Comparison of ENCODE assay signal across 12 mouse cellular contexts in genomic region chr1:178689512-178689911, GRCm38 (mm10).
A peak's percentile ranks its signal among the peaks of the same experiment; 100 is the strongest.
DNase-seq lines count a peak whose midpoint lies in the region; ATAC-seq and TF ChIP-seq lines count a peak whose summit lies in the region.
"Had no signal": no experiment of that assay in that cellular context is flagged by ENCODE, and none has a peak within 500 bp of the region (broad histone marks: within the 10 kb centered on the region; RNA-seq: fewer than 3 reads in every experiment).

No protein-coding gene starts in this region.

- no peak overlapping the region for H3K27ac ChIP-seq in embryonic facial prominence, embryonic 11.5 days (replicated peaks; ENCODE audit: low read depth, low read length)
- H3K27ac ChIP-seq in embryonic facial prominence, embryonic 10.5 days (replicated peaks) = no peak overlapping the region
- H3K27ac ChIP-seq in layer of hippocampus, adult 2 months = no peak overlapping the region
- no peak overlapping the region for H3K27ac ChIP-seq in CH12.LX (ENCODE audit: insufficient read depth, low read depth)
- H3K27ac ChIP-seq: hindbrain, embryonic 15.5 days; lung, embryonic 15.5 days had no signal

- H3K9ac ChIP-seq in embryonic facial prominence, embryonic 11.5 days (replicated peaks; ENCODE audit: low read length) = no peak overlapping the region
- H3K9ac ChIP-seq in CH12.LX (ENCODE audit: insufficient read depth, low read depth) = no peak overlapping the region
- H3K9ac ChIP-seq: hindbrain, embryonic 15.5 days; lung, embryonic 15.5 days had no signal

- H3K4me1 ChIP-seq in embryonic facial prominence, embryonic 11.5 days (ENCODE audit: control insufficient read depth, insufficient read depth, low read length) = no peaks in the 10 kb centered on the region; the same call in 1 of the 2 replicates
- H3K4me1 ChIP-seq in embryonic facial prominence, embryonic 10.5 days = peaks cover 22% of the 10 kb centered on the region
- H3K4me1 ChIP-seq in CH12.LX (ENCODE audit: control insufficient read depth in 1 of 2, insufficient read depth in 2 of 2) = no peaks in the 10 kb centered on the region; a peak in 2 of 4 replicates
- H3K4me1 ChIP-seq: hindbrain, embryonic 15.5 days; lung, embryonic 15.5 days had no signal

- ATAC-seq in embryonic facial prominence, embryonic 11.5 days (replicated peaks; ENCODE audit: insufficient number of reproducible peaks, low FRiP score, low TSS enrichment, low read depth) = no peak
- ATAC-seq in CD4-positive, CD25-positive, alpha-beta regulatory T cell, adult 4 months = no peak

- TF ChIP-seq POLR2A in CH12.LX (IDR thresholded peaks at IDR 0.05; ENCODE audit: low read depth, low read length) = no peak

- H3K4me2 ChIP-seq in embryonic facial prominence, embryonic 11.5 days (ENCODE audit: low read depth, low read length) = no peak overlapping the region
- H3K4me2 ChIP-seq in CH12.LX (ENCODE audit: insufficient read depth, low read depth, poor library complexity, severe bottlenecking) = no peak overlapping the region
- H3K4me2 ChIP-seq: hindbrain, embryonic 15.5 days; lung, embryonic 15.5 days had no signal

- in situ Hi-C loops in CH12.LX (cut with MboI; ENCODE audit: low pct_ligation_motif_present, low pct_unique_long_range_greater_than_20kb, low sequenced_read_pairs) = no loop called here

- no peaks in the 10 kb centered on the region for H3K36me3 ChIP-seq in embryonic facial prominence, embryonic 11.5 days (replicated peaks; ENCODE audit: control insufficient read depth, insufficient read depth, low read depth, low read length)
- no peaks in the 10 kb centered on the region; the same call in 1 of the 2 replicates for H3K36me3 ChIP-seq in embryonic facial prominence, embryonic 10.5 days (replicated peaks)
- no peaks in the 10 kb centered on the region for H3K36me3 ChIP-seq in CH12.LX (replicated peaks in 1 of 2; ENCODE audit: control insufficient read depth in 1 of 2, insufficient read depth in 1 of 2, low read length in 1 of 2)
- H3K36me3 ChIP-seq: hindbrain, embryonic 15.5 days; lung, embryonic 15.5 days had no signal

- TF ChIP-seq CTCF in layer of hippocampus, adult 2 months (conservative IDR thresholded peaks at IDR 0.05) = peak; percentile 74
- TF ChIP-seq CTCF in CH12.LX (conservative IDR thresholded peaks at IDR 0.05 in 1 of 2, IDR thresholded peaks at IDR 0.05 in 1 of 2; ENCODE audit: low read depth in 2 of 2, low read length in 2 of 2) = peak in 1 of 2 experiments; percentile 52; a peak in 2 of 4 replicates

- dilution Hi-C loops in CH12.LX (cut with MboI; ENCODE audit: extremely low pct_ligation_motif_present, extremely low pct_unique_long_range_greater_than_20kb, low sequenced_read_pairs) = no loop called here

- H3K79me2 ChIP-seq in CH12.LX (replicated peaks; ENCODE audit: control insufficient read depth, extremely low read depth, insufficient read depth, poor library complexity, severe bottlenecking) = no peaks in the 10 kb centered on the region

- TF ChIP-seq EP300 in CH12.LX (IDR thresholded peaks at IDR 0.05; ENCODE audit: low read length) = no peak

- peak; percentile 42 for DNase-seq in embryonic facial prominence, embryonic 11.5 days (ENCODE audit: low spot score)
- no peak for DNase-seq in embryonic facial prominence, embryonic 10.5 days (ENCODE audit: low spot score)
- DNase-seq in layer of hippocampus, adult 2 months (ENCODE audit: low spot score in 2 of 2) = peak in 1 of 2 experiments; percentile 18
- DNase-seq in layer of hippocampus, adult 9-11 months = no peak
- no peak for DNase-seq in CH12.LX (ENCODE audit: extremely low read depth)
- peak; percentile 17 to 27 for DNase-seq in cerebellum, postnatal 36 days
- no peak for DNase-seq in neural tube, embryonic 10.5 days (ENCODE audit: extremely low spot score, low spot score)
- DNase-seq: heart, adult 11 months; kidney, postnatal 25 days had no signal

- TF ChIP-seq RAD21 in CH12.LX (IDR thresholded peaks at IDR 0.05; ENCODE audit: low read depth, low read length) = peak; percentile 38

- H3K4me3 ChIP-seq in embryonic facial prominence, embryonic 11.5 days (ENCODE audit: low read depth, low read length) = no peak overlapping the region
- no peak overlapping the region for H3K4me3 ChIP-seq in embryonic facial prominence, embryonic 10.5 days
- H3K4me3 ChIP-seq in layer of hippocampus, adult 2 months = no peak overlapping the region
- no peak overlapping the region for H3K4me3 ChIP-seq in CH12.LX (replicated peaks in 1 of 3; ENCODE audit: low read depth in 2 of 3, low read length in 2 of 3, poor library complexity in 1 of 3)
- H3K4me3 ChIP-seq: hindbrain, embryonic 15.5 days; lung, embryonic 15.5 days had no signal

- no peaks in the 10 kb centered on the region for H3K9me3 ChIP-seq in embryonic facial prominence, embryonic 11.5 days (replicated peaks; ENCODE audit: control insufficient read depth, low read length)
- H3K9me3 ChIP-seq in embryonic facial prominence, embryonic 10.5 days = no peaks in the 10 kb centered on the region
- no peaks in the 10 kb centered on the region for H3K9me3 ChIP-seq in CH12.LX (replicated peaks; ENCODE audit: low read length)
- H3K9me3 ChIP-seq: hindbrain, embryonic 15.5 days; lung, embryonic 15.5 days had no signal

- 53% methylated on average over 4 of the region's 4 CpGs for WGBS in embryonic facial prominence, embryonic 11.5 days
- 57% methylated on average over 4 of the region's 4 CpGs for WGBS in embryonic facial prominence, embryonic 10.5 days

- H3K27me3 ChIP-seq in embryonic facial prominence, embryonic 11.5 days (ENCODE audit: control insufficient read depth, insufficient read depth, low read length) = no peaks in the 10 kb centered on the region
- H3K27me3 ChIP-seq in embryonic facial prominence, embryonic 10.5 days (replicated peaks; ENCODE audit: low read depth, poor library complexity, severe bottlenecking) = 0 out of 2 replicates have a peak, but pooled peaks cover 4% of the 10 kb centered on the region
- H3K27me3 ChIP-seq in CH12.LX (replicated peaks) = no peaks in the 10 kb centered on the region
- H3K27me3 ChIP-seq: hindbrain, embryonic 15.5 days; lung, embryonic 15.5 days had no signal

TF ChIP-seq in CH12.LX, 34 proteins besides CTCF, POLR2A, EP300 and RAD21:
- TF ChIP-seq E2F4 (IDR thresholded peaks at IDR 0.05; ENCODE audit: insufficient replicate concordance, low read depth, low read length) (no peak), SMC3 (IDR thresholded peaks at IDR 0.05; ENCODE audit: low read depth, low read length) (peak; percentile 29)

Comparison
In these comparisons a context has a peak if more than half of its experiments do, and no peak if none do; other contexts are left out.
1. DNase-seq: peak in embryonic facial prominence, embryonic 11.5 days (single experiment) and cerebellum, postnatal 36 days (2 of 2); none in embryonic facial prominence, embryonic 10.5 days (single experiment), layer of hippocampus, adult 9-11 months (single experiment), CH12.LX (single experiment) and neural tube, embryonic 10.5 days (single experiment).